Mouse (Mus musculus): ENCODE results near the gene Plet1.

The Plet1 gene

DNA sequence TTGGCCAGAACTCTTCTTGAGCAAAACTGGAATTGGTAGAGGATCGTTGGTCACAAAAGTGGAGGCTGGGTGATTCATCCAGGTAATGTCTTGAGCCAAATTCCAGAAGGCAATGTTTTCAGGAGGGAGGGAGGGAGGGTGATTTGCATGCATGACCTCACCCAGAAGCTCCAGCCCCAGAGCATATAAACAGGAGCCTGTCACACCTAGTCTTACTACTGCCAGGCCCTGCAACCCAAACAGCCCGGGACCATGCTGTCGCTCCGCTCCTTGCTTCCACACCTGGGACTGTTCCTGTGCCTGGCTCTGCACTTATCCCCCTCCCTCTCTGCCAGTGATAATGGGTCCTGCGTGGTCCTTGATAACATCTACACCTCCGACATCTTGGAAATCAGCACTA, at the start of gene Plet1:
Plet1 (plus strand) TSS at position 215 of the 400 bp plus-strand sequence.
- CTCF ChIA-PET: no interaction called here

DNA sequence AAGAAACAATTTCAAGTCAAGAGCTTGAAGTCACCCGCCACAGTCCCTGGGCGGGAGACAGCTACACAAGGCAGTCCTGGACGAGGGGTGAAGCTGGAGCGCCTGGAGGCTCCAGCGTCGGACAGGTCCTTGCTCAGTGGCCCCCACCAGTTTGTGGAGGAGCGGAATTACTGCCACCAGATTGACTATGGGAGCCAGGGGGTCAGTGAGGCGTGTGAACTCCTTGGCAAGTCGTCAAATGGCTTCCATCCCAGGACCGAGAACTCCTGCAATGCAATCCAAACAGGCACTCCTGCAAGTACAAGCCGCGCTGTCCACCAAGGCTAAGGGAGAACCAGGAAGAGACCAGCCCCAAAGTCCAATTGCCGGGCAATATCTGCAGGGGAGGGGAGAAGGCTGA, 45.3 kb upstream of the Plet1 start:
- CTCF ChIA-PET: interaction anchor here (0.7 kb wide), 1 partner anchor 104 kb away, joined by 4 read pairs; no protein-coding TSS in a partner anchor

- CTCF ChIA-PET: no interaction called here
These were observed 42.7 kb upstream of the Plet1 start for GRCm38 (mm10) chr9:50451456-50452218.

DNA sequence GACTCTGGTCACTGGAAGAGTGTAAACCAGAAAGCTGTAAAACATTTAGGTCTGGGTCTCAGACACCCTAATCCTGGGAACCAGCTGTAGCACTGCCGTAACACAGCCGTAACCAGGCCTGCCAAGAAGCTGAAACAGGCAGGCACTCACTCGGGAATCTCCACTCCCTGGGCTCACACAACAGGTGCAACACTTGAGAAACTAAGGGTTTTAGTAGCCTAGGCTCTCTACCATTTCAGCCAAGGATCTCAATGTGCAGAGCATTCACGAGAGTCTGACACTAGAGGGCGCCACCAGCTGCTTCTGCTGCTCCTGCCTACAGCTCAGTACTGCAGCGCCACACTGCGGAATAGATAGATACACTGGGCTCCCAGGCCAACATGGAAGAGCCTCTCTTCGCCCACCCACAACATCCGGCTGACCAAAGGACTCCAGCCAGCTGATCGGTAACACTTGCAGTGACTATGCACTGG, 42.0 kb upstream of the Plet1 start:
- CTCF ChIA-PET: no interaction called here

- CTCF ChIA-PET: no interaction called here
These were observed 36.7 kb upstream of the Plet1 start for GRCm38 (mm10) chr9:50457596-50457995.

DNA sequence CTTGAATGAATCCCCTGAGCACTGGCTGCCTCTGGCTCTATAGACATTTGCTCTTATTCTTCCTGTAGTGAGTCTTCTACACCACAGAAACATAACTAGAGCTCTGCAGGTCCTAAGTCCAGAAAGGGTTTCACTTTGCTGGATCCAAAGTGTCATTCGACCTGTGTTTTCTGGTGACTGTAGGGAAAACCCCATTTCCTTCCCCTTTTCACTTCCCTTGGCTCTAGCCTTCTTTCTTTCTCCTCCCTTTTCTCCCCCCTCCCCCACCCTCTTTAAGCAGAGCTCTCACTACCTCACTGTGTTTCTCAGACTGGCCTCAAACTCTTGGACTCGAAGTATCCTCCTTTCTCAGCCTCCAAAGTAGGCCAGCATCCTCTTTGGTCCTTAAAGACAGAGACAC, 34.8 kb upstream of the Plet1 start:
- CTCF ChIA-PET: no interaction called here

DNA sequence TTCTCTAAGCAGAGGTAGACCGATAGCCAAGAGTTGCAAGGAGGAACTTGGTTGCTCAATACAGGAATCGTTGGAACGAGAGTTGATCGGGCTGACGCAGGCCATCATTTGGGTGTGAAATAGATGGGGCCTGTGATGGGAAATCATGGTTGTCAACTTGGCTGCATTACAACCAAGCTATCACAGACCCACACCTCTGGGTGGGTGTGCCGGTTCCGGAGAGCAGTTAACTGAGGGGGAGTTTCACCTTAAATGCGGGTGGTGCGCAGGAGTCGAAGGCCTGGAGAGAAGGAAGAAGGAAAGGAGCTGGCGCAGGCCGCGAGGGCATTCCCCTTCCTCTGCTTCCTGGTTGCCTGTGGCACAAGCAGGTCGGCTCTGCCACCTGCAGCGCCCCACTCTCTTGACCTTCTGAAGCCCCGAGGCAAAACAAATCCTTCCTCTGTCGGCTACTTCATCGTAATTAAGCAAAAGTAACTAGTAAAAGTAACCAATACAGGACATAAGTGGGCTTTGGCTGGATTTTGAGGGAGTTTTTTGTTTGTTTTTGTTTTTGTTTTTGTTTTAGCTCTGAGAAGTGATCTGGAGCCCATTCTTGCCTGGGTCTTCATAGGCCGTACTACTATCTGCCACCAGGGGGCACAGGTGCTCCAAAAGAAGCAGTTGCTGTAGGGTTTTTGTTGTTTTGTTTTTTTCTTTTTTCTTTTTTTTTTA, 31.7 kb upstream of the Plet1 start:
- CTCF ChIA-PET: interaction anchor here (0.7 kb wide), 1 partner anchor 202 kb away, joined by 3 read pairs; no protein-coding TSS in a partner anchor

DNA sequence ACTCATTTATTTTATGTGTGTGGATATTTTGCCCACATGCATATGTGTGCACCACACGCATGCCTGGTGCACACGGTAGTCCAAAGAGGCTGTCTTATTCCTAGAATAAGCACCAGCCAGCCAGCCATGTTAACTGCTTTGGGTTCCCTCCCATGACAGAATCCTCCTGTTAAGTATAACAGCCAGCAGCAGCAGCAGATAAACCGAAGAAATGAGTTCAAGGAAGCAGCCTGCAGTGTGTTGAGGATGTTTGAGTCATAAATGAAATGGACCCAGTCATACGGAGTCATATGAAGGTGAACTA, 31.2 kb upstream of the Plet1 start:
- CTCF ChIA-PET: interaction anchor here (0.7 kb wide), 1 partner anchor 202 kb away, joined by 3 read pairs; no protein-coding TSS in a partner anchor

DNA sequence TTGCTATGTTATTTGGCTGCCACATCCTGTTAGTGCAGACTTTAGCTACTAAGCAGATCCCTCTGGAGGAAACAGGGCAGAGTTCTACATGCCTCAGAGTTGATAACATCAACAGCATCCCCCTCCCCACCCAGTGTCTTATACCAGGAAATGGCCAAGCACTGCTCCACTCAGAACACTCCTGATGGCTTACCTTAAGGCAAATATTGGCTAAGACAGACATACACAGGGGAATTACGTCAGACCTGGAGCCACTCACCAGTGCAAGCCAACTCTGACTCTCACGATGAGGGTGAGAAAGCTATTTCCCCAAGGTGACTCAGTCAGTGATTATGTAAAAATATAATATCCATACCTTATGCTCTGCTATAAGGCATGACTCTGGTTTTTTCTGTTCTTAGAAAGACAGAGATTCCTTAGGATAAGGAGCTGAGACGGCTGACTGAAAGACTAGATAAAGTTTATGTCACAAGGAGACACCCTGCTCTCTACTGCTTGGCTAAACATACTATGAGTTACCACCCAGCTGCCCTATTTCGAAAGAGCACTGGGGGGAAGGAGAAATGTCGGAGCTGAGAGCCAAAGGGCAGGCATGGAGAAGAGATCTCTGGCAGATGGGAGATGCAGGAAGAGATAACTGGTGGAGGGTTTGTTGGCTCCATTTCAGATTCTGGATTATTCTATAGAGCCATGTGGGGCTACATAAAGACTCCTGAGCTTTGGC, 23.8 kb upstream of the Plet1 start:
- CTCF ChIA-PET: no interaction called here

DNA sequence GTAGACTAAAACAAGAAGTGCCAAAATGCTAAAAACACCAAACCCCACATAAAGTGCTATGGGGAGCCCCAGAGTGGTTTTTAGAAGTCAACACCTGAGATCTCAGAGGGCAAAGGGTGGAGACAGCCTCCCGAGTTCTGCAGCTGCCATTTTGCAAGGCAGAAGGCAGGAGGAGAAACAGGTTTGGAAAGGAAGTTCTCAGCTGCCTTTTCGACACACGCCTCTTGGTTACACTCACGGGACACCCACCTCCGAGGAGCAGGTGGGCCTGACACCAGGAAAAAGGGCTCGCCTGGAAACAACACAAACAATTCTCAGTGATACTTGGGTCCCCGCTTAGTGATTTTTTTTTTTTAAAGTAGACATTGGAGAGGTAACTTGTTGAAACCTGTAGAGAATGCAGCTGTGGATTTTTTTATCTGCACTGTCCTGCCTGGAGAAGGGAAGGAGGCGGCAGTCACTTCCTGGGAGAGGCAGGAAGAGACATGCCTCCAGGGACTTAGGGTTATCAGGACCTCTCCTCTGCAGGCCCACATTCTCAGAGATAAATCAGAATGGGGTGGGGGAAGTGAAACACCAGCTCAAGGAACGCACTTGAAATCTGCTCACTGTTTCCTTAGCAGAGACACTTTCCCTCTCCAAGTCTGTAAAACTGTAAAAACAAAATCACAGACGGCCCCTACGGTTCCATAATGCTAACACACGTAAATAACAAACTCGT, 23.0 kb upstream of the Plet1 start:
- CTCF ChIA-PET: no interaction called here

GRCm38 (mm10) chr9:50475318-50475717, 19.0 kb upstream of the Plet1 start:
- CTCF ChIA-PET: no interaction called here

GRCm38 (mm10) chr9:50475745-50476144, 18.6 kb upstream of the Plet1 start:
- CTCF ChIA-PET: no interaction called here

- CTCF ChIA-PET: no interaction called here
These were observed 17.7 kb upstream of the Plet1 start for GRCm38 (mm10) chr9:50476651-50477050.

GRCm38 (mm10) chr9:50477270-50477669, 17.1 kb upstream of the Plet1 start:
- CTCF ChIA-PET: no interaction called here

DNA sequence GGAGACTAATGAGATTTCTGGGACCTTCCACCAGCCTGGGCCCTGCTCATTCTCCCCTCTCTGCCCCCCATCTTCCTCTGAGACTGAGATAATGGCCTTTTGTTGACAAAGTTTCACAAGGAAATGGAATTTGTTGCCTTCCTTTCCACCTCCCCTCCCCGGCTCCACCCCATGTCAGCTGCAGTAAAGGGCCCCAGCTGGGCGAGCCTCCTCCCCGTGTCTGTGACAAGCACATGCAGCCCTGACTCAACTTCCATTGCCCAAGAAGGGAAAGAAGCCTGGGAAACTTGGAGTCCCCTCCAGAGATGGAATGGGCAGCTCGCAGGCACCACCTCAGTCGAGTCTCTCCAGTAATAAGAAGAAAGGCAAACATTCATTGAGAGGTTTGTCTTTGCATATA, 15.5 kb upstream of the Plet1 start:
- CTCF ChIA-PET: no interaction called here

- CTCF ChIA-PET: no interaction called here
These were observed 14.8 kb upstream of the Plet1 start for GRCm38 (mm10) chr9:50479476-50479875.

GRCm38 (mm10) chr9:50482743-50483142, 11.6 kb upstream of the Plet1 start:
- CTCF ChIA-PET: no interaction called here

- CTCF ChIA-PET: no interaction called here
These were observed 8.8 kb upstream of the Plet1 start for GRCm38 (mm10) chr9:50485521-50485920.

- CTCF ChIA-PET: no interaction called here
These were observed 3.5 kb upstream of the Plet1 start for GRCm38 (mm10) chr9:50490836-50491235.

- CTCF ChIA-PET: no interaction called here
These were observed 2.7 kb upstream of the Plet1 start for GRCm38 (mm10) chr9:50491531-50492045.

GRCm38 (mm10) chr9:50493777-50494176, 548 bp upstream of the Plet1 start:
- CTCF ChIA-PET: no interaction called here
